Mouse (Mus musculus): ENCODE measurements around the gene Krt33a. TPM values are rescaled to one million over a fixed set of nuclear protein-coding genes. Genes with fewer than 3 reads are reported as not detected.

Krt33a gene
- total RNA-seq, 2 experiments from 2014 or later: not detected

DNA sequence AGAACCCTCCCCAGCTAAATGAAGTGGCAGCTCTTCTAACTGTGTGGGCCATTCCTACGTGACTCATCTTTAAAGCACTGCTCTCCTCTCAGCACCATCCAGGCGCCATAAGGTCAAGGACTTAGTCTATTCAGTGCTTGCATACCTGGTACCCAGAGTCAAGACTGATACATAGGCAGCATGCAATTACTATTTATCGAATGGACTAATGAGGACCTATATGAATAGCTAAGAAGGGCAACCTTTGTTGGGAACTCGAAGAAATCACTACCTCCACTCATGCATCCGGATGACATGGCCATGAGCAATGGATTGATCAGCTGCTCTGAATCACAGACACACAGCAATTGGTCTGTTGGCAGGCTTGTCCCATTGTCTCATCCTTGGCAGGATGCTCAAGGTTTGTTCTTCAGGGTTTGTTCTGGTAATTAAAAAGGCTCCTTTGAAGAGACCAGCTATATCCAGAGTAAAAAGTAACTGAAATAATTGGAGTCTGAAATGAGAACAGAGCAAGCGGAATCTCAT lies 26.1 kb downstream of the Krt33a start:
- no peak for DNase-seq
- intact Hi-C loops (cut with DNase I): no loop called here

DNA sequence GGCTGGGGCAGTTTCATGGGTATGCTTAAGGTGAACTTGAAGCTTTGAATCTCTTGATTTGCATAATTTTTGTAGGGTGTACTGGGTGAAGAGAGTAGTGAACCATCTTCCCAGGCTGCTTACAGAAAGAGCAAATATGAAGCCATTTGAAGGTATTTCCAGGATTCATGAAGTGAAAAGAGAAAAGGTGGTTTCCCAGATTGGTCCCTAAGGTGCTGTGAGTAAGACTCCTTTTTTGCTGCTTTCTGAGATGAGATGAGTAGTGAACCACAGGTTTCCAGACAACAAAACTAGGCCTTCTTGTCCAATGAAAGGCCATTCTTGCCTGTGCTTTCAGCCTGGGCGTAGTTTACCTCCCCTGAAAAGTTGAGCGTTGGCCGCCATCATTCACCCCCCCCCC lies 27.5 kb downstream of the Krt33a start:
- intact Hi-C loops (cut with DNase I): no loop called here
- DNase-seq: no peak

DNA sequence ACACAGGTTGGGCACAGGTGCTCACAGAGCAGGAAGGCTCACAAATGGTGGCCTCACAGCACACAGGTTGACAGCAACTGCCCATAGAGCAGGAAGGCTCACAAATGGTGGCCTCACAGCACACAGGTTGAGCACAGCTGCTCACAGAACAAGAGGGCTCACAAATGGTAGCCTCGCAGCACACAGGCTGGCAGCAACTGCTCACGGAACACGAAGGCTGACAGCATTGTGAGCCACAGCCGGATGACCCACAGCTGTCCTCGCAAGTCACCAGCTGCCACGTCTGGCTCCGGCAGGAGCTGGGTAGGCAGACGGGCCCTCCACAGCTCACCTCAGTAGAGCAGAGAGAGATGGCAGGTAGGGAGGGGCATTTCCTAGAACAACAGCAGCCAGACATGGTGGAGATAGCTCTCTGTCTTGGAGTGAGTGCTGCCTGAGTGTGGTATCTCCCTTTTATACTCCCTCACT lies 29.8 kb downstream of the Krt33a start, which contains the start of gene Krtap16-1:
Krtap16-1 (minus strand) TSS at position 418 of the 468 bp plus-strand sequence.
- intact Hi-C loops (cut with DNase I): no loop called here
- no peak for DNase-seq

DNA sequence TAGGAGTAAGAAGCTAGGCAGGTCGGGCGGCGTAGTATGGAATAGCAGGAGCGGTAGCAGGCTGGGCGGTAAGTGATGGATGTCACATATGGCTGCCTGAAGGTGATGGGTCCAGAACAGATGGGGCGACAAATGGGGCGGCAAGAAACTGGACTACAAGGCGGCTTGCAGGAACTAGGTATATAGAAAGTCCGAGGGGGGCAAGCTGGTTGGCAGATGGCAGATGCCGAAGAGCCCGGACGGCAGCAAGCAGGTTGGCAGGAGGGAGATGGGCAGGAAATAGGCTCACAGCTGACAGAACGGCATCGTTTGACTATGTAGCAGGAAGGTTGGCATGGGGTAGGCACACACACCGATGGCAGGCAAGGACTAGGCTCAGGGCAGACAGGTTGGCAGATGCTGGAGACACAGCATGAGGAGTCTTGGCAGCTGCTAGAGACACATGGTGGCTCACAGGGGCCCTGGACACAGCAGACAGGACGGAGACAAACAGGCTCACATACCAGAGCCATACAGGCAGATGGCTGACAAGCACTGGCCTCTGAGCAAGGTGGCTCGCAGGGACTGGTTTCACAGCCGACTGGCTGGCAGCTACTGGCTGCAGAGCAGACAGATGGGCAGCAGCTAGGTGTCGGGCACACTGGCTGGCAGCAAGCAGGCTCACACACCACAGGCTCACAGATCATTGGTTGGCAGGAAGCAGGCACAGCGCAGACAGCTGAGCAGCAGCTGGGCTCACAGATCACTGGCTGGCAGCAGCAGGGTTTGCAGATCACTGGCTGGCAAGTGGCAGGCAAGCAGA lies 30.5 kb downstream of the Krt33a start:
- intact Hi-C loops (cut with DNase I): no loop called here
- no peak for DNase-seq

DNA sequence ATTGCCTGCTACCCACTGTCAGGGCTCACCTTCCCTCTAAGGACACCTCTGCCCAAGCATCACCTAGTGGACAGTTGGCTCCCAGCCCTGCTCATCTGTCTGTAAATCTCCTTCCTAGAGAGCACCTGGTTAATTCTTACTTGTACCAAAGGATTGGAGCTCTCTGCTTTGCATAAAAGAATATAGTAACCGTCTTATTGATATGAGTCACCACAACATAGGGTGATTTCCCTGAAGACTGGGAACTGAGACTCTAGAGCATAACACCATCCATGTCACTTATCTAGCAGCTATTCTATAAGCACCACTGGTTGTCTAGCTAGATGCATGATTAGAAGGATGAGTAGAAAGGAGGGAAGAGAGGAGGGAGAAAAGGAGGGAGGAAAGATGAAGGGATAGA lies 32.6 kb downstream of the Krt33a start:
- intact Hi-C loops (cut with DNase I): no loop called here

DNA sequence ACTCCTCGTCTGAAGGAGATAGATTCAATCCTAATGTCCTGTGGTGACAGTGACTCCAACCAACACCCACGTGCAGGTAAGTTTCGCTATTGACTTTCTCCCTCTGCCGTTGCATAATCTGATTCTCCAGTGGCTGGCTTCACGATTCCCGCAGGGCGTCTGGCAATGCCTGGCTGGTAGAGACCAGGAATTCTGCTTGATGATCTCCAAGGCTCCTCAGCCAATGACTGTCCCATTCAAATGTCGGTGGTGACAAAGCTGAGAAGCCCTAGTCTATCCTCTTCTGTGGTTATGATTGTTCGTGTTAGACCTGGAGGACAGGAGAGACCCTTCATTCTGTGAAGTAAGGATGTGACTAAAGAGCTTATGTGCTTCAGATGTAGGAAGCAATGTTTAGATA lies 33.3 kb downstream of the Krt33a start:
- DNase-seq: no peak
- intact Hi-C loops (cut with DNase I): no loop called here

More for the DNA sequence above, 32.6 kb downstream of the Krt33a start:
- no peak for DNase-seq

DNA sequence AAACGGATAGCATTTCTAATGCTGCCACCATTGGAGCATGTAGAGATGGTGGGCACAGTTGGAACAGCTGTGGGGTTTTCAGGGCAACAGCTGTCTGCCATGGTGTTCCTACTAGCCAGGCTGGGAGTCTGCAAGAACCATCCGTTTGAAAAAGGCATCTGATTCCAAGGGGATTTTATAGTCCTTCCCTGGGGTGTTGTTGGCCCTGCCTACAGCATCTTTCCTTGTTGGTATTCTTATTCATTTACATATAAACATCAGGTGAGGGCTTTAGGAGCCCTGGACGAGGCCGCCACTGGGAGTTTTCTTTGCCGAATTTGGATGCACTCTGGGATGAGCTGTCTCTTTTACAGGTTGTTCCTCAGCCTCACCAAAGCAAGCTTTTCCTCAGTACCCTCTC lies 37.1 kb downstream of the Krt33a start, which contains the start of gene Krtap29-1:
Krtap29-1 (minus strand) TSS at position 101 of the 400 bp plus-strand sequence.
- intact Hi-C loops (cut with DNase I): no loop called here
- DNase-seq: no peak

DNA sequence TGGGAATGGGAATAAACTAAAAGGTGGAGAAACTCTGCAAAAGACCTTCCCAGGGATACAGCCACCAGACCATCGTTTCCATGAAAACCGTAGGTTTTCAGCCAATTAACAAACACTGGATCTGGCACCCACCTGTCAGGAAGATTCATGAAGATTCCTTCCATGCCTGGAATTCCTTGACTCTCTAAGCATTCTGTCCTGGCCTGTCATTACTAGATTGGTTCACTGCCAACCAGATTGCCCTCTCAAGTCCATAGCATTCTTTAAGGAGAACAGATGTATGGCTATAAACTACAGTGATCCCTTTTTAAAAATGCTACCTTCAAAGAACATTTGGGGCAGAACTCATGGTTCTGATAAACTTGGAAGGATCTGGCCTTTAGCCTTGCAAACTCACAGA lies 50.1 kb downstream of the Krt33a start:
- no peak for DNase-seq
- intact Hi-C loops (cut with DNase I): no loop called here

DNA sequence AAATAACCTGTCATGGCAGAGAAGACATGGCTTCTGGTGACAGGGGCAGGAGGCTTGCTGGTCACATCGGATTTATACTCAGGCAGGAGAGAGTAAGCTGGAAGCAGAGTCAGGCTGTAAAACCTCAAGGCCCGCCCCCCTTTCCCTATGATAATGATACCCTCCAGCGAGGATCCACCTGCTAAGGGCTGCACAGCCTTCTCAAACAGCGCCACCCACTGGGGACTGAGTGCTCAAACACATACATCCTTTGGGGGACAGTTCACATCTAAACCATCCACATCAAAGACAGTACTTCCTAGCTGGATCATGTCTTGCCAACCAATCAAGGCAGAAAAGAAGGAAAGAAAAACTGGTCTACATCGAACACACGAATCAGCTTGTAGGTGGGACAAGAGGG lies 51.8 kb downstream of the Krt33a start:
- intact Hi-C loops (cut with DNase I): no loop called here

More for the DNA sequence above, 51.8 kb downstream of the Krt33a start:
- DNase-seq: no peak

Other genes starting within 250 kb of the Krt33a start
- not detected for gene Gm11595, start 243.3 kb downstream of the Krt33a start, total RNA-seq (2021)
- gene Krtap4-8, start 235.5 kb downstream of the Krt33a start, total RNA-seq (2021): not detected
- not detected for gene Krtap4-9, start 231.0 kb downstream of the Krt33a start, total RNA-seq (2021)
- not detected for gene Gm11596, start 222.7 kb downstream of the Krt33a start, total RNA-seq (2021)
- not detected for gene Gm11569, start 217.3 kb downstream of the Krt33a start, total RNA-seq (2021)
- gene Gm11554, start 211.8 kb downstream of the Krt33a start, total RNA-seq (2021): not detected
- gene Krtap4-13, start 206.3 kb downstream of the Krt33a start, total RNA-seq (2021): not detected
- not detected for gene Gm11564, start 200.5 kb downstream of the Krt33a start, total RNA-seq (2021)
- gene 2300003K06Rik, start 178.1 kb downstream of the Krt33a start, total RNA-seq (2021): not detected
- not detected for gene Krtap4-16, start 164.6 kb downstream of the Krt33a start, total RNA-seq (2021)
- gene Gm11568, start 158.3 kb downstream of the Krt33a start, total RNA-seq (2021): not detected
- gene Gm11559, start 151.7 kb downstream of the Krt33a start, total RNA-seq (2021): not detected
- gene Krtap9-1, start 142.8 kb downstream of the Krt33a start, total RNA-seq (2021): not detected
- gene Gm11567, start 137.0 kb downstream of the Krt33a start, total RNA-seq (2021): not detected
- gene Krtap31-1, start 108.3 kb downstream of the Krt33a start, total RNA-seq (2021): not detected
- gene Gm11565, start 101.5 kb downstream of the Krt33a start, total RNA-seq (2021): not detected
- not detected for gene Krtap31-2, start 79.9 kb downstream of the Krt33a start, total RNA-seq (2021)
- gene Krtap9-5, start 67.7 kb downstream of the Krt33a start, total RNA-seq (2021): not detected
- not detected for gene Krtap29-1, start 37.2 kb downstream of the Krt33a start, total RNA-seq (2021)
- not detected for gene Krtap16-1, start 29.6 kb downstream of the Krt33a start, total RNA-seq (2021)
- gene Krtap17-1, start 22.2 kb downstream of the Krt33a start, total RNA-seq (2021): not detected
- not detected for gene Krt33b, start 13.7 kb upstream of the Krt33a start, total RNA-seq (2021)
- not detected for gene Krt34, start 25.3 kb upstream of the Krt33a start, total RNA-seq (2021)
- not detected for gene Krt31, start 34.3 kb upstream of the Krt33a start, total RNA-seq (2021)
- not detected for gene Krt32, start 72.0 kb upstream of the Krt33a start, total RNA-seq (2021)
- gene Krt35, start 80.0 kb upstream of the Krt33a start, total RNA-seq (2021): not detected
- not detected for gene Krt36, start 89.4 kb upstream of the Krt33a start, total RNA-seq (2021)
- gene Krt13, start 105.4 kb upstream of the Krt33a start, total RNA-seq (2021): not detected
- gene Krt15, start 119.7 kb upstream of the Krt33a start, total RNA-seq (2021): not detected
- gene Krt19, start 132.5 kb upstream of the Krt33a start, total RNA-seq (2021): 10 to 100 TPM in 1 of 2 experiments, 1 to 10 TPM in 1; 6.0 to 10.2 TPM
- gene Krt9, start 177.0 kb upstream of the Krt33a start, total RNA-seq (2021): not detected
- under 1 TPM; 0.19 to 0.61 TPM for gene Krt14, start 191.3 kb upstream of the Krt33a start, total RNA-seq (2021)
- gene Krt16, start 232.7 kb upstream of the Krt33a start, total RNA-seq (2021): not detected
- not detected for gene Krt17, start 244.8 kb upstream of the Krt33a start, total RNA-seq (2021)

Measured in heart, postnatal 36 days (tissue).